Mouse (Mus musculus): Measurements from ENCODE around the gene Tead4.
"Not testable (repeated sequence)": the region's sequence is repeated elsewhere in the genome, so short reads cannot be mapped to it uniquely, and the experiment has no call there.

The Tead4 gene

GRCm38 (mm10) chr6:128234206-128234605 lies 66.4 kb downstream of the Tead4 start:
- no peak for DNase-seq

DNA sequence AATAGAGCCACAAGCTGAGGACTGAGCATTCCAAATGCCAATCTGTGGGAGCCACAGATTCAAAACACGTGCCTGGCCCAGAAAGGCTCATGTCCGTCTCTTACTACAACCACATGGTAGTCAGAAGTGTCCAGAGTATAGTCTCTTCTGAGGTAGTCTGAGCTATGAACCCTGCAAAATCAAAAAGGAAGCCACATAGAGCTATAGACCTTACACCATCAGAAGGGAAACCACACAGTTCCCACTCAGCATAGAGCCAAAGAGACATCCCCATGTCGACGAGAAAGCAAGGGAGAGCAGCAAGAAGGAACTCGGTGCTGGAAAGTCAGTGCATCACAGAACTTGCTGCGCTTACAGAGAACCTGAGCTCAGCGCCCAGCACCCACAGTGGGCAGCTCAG lies 68.4 kb downstream of the Tead4 start:
- no peak for DNase-seq

DNA sequence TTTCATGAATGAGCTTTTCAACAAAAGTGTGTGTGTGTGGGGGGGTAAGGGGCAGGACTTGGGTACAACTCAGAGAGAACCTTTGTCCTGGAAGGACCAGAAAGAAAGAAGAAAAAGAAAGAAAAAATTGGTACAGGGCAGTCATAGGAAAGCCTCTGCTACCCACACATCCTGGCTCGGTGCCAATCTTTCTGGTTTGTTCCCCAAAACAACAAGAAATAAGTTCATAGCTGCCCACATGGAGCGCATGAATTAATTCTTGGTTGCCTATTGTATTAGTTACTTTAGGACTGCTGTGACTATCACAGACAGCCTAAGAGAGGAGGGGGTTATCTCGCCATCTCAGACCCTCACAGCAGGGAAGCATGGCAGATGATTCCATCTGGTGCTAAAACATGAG lies 68.9 kb downstream of the Tead4 start:
- no peak for DNase-seq

- DNase-seq: no peak
These were observed 73.1 kb downstream of the Tead4 start for GRCm38 (mm10) chr6:128227438-128228017.

- no peak for DNase-seq
These were observed 73.7 kb downstream of the Tead4 start for GRCm38 (mm10) chr6:128226941-128227340.

DNA sequence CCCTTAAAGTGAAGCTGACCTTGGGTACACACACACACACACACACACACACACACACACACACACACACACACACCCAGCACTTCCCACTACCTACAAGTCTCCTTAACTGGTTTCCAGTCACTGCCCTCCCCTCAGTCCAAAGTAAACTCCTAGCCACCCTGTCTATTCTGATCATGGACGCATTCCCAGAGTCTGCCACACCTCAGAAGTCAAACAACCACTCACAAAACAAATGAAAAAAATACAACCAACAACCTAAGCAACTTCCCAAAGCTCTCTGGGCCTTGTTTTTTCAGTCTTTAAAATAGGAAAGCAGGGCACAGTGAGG lies 74.8 kb downstream of the Tead4 start:
- DNase-seq: no peak

- no peak for DNase-seq
These were observed 75.4 kb downstream of the Tead4 start for GRCm38 (mm10) chr6:128225009-128225845.

DNA sequence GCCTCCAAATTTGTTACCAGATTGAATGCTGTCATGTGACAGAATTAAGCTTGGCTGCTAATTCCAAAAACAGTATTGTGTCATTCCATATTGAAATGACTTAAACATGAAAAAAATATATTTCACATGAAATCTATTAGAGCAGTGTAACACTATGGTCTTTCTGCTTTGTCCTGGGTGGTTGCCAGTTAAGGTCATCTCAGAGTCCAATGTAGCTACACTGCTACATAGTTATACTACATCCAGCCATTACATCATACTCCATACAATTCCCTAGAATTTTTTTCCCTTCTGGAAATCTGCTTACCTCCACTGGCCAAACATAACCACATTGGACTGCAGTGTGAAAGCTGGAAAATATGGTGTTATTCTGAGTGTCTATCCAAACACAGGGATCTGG lies 77.5 kb downstream of the Tead4 start:
- DNase-seq: no peak

DNA sequence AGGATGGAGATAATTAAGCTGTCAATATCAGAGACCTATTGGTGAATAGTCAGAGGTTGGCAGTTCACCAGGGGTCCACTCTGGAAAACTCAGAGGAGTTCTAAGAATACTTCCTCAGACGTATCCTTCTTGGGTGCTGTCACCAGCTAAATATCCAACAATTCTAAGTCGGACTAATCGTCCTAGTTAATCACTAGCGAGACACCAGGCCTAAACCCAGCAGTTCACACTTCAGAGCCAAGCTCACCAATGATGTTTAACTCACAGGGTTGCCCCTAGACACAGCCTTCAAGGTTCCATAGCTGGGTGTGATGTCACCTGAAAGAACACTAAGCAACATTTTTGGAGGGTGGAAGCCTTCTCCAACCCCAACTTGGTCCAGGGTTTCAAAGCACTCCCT lies 85.6 kb downstream of the Tead4 start:
- not testable (repeated sequence) for DNase-seq

DNA sequence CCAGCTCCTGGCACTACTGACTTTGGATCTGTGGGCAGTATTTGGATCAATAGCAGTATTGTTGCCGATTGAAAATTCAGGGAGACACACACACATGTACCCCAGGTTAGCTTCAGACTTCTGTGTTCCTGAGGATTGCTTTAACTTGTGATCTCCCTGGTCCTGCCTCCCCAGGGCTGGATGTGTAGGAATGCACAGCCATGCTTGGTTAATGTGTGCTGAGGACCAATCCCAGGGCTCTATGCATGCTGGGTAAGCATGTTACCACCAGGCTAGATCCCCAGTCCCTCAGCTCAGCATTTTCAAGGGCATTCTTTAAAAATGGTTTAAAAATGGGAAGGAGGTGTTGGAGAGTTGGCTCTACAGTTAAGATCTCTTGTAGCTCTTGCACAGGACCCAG lies 91.4 kb downstream of the Tead4 start:
- DNase-seq: not testable (repeated sequence)

GRCm38 (mm10) chr6:128208491-128209170 lies 92.0 kb downstream of the Tead4 start:
- no peak for DNase-seq

DNA sequence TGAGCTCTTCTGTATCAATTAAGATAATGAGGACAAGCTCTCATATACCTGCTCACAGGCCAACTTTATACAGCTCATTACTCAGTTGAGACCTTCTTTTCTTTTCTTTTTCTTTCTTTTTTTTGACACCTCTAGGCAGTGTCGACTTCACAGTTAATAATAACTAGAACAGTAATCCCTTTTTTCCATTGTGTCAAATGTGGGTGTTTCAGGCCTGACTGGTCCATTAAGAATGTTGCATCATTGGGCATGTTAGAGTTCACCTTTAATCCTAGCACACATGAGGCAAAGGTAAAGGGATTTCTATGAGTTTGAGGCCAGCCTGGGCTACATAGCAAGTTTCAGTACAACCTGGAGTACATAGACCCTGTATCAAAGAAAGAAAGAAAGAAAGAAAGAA lies 97.1 kb downstream of the Tead4 start:
- no peak for DNase-seq

GRCm38 (mm10) chr6:128200847-128201640 lies 99.6 kb downstream of the Tead4 start:
- peak; percentile 81 for DNase-seq

DNA sequence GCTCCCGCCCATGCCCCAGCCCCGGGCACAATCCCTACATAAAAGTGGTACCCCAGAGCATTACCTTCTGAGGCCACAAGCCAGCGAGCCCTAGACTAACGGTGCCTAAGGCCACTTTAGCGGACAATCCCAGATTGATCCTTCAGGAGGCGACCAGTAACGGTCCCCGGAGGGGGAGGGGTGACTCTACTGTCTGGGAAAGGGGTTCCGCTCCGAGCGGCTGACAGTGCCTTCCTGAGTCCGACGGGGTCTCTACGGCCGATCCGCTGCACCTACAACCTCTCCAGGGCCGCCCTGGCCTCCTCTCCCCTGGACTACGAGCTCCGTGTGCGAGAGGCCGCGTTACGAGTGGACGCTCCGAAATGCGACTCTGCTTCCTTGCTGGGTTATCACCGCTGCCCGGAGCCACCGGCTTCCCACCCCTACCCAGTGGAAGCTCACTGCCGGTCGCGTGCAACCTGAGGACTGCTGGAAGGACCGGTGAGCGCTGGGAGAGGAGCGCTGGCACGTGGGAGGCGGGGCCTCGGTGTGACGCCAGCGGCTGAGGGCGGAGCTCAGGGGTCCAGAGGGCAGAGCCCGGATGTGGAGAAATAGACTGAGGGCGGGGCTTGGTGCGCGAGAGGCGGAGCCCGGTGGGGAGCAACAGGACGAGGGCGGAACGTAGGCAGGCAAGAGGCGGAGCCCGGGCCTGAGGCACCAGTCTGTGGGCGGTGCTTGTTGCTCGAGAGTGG lies 100.3 kb downstream of the Tead4 start:
- DNase-seq: peak; percentile 100

DNA sequence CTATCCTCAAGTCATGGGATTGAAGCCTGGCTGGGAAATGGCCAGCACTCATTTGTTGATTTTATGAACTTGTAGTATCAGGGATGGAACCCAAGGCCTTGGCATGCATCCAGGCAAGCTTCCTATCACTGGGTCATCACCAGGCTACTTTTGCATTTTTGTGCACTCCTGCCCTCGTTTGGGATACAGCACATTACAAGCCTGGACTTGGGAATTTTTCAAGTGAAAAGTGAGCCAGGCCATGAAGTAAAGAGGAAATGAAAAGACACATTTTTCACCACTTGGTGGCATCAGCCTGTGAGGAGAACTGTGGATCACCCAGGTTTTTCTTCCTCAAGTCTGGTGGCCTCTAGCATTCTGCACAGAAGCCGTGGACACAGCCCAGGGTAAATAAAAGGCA lies 117.1 kb downstream of the Tead4 start:
- DNase-seq: no peak

DNA sequence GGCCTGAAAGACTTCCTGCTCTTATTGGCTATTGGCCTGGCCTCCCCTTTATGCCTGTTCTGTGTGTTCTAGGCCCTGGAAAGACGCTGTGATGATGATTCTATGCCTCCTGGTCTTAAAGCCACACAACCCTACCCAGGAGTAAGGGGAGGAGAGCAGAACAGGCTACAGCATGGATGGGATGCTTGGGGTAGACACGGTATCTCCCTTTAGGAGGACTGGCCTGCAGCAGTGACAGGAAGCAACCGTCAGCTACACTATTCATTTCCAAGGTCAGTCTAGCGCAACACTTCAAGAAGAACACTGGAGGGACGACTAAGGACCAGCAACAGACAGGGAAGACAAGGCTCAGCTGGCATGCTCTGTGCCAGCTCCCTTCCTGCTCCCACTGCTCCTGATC lies 119.4 kb downstream of the Tead4 start:
- DNase-seq: no peak

DNA sequence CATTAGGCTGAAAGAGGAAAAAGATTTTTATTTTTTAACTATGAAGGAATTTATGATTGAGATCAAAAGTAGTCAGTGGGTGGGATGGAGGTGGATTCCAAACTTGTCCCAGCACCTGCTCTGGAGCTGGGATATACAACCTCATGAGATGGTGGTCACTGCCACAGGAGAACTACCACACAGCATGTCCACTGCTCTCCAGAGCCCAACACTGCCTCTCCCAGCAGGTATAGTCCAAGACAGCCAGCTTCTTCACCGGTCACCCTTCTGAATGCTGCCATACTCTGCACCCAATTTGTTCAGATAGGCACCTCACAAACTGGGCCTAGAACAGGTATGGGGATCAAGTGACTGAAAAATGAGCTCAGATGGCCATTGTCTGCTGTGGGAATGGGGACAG lies 121.0 kb downstream of the Tead4 start:
- DNase-seq: no peak

GRCm38 (mm10) chr6:128179247-128179646 lies 121.4 kb downstream of the Tead4 start:
- no peak for DNase-seq

DNA sequence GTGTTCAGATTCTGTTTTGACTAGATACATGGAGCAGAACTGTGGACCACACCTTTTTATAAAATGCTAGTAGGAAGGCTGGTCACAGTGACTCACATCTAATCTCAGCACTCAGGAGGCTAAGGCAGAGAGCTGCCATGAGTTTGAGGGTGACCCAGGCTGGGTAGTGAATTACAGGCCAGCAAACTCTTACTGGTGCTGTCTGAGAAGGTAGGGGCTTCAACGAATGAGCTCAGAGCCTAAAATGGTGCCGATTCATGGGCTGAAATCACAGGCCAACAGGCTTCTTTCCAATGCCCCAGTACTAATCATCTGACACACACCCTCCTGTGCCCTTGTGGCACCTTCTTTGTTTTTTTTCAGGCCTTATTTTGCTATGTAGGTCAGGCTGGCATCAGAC lies 121.9 kb downstream of the Tead4 start:
- no peak for DNase-seq
